Mouse (Mus musculus): Measurements from ENCODE around the gene Git2.

GRCm38 (mm10) chr5:114718483-114718882, 56.8 kb downstream of the Git2 start:
- TF ChIP-seq POLR2A (IDR thresholded peaks at IDR 0.05; ENCODE audit: borderline replicate concordance, extremely low read depth, insufficient read depth, insufficient read length, poor library complexity, severe bottlenecking) (no peak), CTCF (IDR thresholded peaks at IDR 0.05; ENCODE audit: borderline replicate concordance, extremely low read depth, insufficient read depth, insufficient read length) (no peak)

Data from brain, embryonic 14.5 days (tissue).